Mouse (Mus musculus) right cerebral cortex, postnatal 10 days (tissue): ENCODE measurements at regions not wholly inside any gene's neighbourhood (a gene's known extent, or its start where the extent isn't known, plus 50 kb on each side); places are given as distances from the start of the nearest gene placed in this dataset.
A peak's percentile ranks its signal among the peaks of the same experiment; 100 is the strongest.

Experiments used
- DNase-seq, 2 experiments: peaks; one replicate each; pipeline ENCODE4 v3.0.0; 2021; ENCODE audit warnings: low spot score in 2 of 2

DNA sequence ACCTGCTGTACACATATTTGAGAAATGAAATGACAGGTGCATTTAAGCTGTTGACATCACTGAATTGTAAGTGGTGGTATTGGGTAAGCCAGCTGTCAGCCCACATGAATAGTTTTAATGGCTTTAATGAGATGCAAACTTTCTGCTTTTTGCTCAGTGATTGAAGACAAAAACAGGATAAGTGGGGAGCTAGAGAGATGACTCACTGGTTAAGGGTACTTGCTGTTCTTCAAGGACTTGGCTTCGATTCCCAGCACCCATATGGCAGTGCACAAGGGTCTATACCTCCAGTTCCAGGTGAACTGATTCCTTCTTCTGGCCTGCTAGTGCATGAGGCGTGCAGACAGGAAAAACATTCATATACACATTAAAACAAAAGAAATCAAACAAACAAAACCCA is 162.7 kb upstream of the Pex5l start:
- DNase-seq: no peak

GRCm38 (mm10) chr3:33262797-33263196 is 119.8 kb upstream of the Pex5l start:
- no peak for DNase-seq

DNA sequence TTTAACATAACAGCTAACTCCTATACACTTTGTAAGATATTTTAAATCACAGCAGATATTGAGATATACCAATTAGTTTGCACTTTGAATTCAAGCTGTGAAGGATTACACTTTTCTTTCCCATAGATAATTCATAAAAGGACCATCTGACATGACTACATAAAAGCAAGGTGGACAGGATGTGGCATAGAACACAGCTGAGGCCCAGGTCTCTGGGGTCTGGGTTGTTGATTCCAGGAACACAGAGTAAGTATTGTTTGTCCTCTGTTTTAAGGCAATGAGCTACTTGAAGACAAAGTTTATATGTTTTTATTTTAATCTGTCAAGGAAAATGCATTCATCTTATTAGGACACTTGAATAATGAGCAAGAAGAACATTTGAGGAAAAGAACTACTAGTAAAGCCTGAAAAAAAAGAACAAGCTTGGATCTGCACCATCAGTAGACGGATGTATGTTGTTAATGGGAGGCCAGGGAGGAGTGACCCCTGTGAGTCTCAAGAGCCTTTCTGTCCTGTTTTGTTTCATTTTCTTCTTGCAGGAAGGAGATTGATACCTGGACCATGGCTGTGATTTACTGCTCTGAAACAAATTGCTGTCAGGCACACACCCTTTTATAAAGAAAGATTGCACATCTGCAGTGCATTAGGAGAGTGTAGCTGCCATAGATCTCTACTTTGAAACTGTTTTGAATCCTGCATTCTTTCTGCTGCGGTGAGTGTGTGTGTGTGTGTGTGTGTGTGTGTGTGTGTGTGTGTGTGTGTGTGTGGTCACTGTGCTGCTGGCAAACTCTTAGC is 76.4 kb upstream of the Pex5l start:
- DNase-seq: no peak

DNA sequence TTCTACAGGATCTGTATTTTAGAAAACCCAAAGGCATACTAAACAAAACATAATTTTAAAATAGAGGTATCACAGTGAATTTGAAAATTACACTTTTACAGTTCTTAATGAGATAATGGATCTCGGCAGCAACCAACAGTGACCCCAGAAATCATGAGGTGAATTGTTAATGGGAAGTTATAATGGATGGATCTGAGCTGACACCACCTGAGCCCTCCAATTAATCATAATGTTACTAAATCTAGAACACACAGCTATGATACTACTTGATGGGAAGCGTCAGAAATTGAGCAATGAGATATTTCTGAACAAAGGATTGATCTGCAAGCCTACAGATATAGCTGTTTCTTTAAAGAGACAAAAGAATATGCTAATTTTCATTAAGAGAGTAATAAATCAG is 75.2 kb upstream of the Pex5l start:
- no peak for DNase-seq

- DNase-seq: peak; percentile 22 to 26
Measured at GRCm38 (mm10) chr3:33217360-33218034, 74.5 kb upstream of the Pex5l start.

GRCm38 (mm10) chr3:33211224-33211817 is 68.3 kb upstream of the Pex5l start:
- DNase-seq: no peak
